ENCODE assay signal across 18 mouse cellular contexts in the genomic region with DNA sequence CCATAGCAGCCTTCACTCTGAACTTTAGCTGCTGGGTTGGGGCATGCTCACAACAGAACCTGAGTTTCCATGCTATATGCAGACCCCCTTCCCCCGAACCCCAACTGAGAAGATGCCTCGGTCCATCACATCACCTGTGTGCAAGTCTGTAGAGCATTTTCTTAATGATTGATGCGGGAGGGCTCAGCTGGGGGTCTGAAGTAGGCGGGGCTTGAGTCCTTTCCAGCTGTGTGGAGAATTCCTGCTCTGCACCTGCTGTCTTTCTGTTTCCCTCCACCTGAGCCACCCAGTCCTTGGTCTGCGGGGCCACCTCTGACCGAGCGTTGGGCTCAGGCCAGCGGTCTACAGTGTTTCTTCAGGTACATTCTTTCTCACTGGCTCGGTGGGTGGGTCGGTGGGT. TPM values are rescaled to one million over a fixed set of nuclear protein-coding genes. Genes with fewer than 3 reads are reported as not detected.
A peak's percentile ranks its signal among the peaks of the same experiment; 100 is the strongest.
DNase-seq lines count a peak whose midpoint lies in the region; ATAC-seq and TF ChIP-seq lines count a peak whose summit lies in the region.
"Had no signal": no experiment of that assay in that cellular context is flagged by ENCODE, and none has a peak within 500 bp of the region (broad histone marks: within the 10 kb centered on the region; RNA-seq: fewer than 3 reads in every experiment).

A gene (plus strand): TSS at position 301 of the 400 bp plus-strand sequence.

- H3K36me3 ChIP-seq in heart, embryonic 13.5 days = no peaks in the 10 kb centered on the region
- no peaks in the 10 kb centered on the region for H3K36me3 ChIP-seq in heart, embryonic 11.5 days (ENCODE audit: control insufficient read depth, insufficient read depth, low read length)
- H3K36me3 ChIP-seq in kidney, embryonic 15.5 days = no peaks in the 10 kb centered on the region
- no peaks in the 10 kb centered on the region for H3K36me3 ChIP-seq in intestine, postnatal 0 days (ENCODE audit: control insufficient read depth, insufficient read depth)
- H3K36me3 ChIP-seq: limb, embryonic 15.5 days had no signal

- no peak for ATAC-seq in heart, embryonic 13.5 days (ENCODE audit: extremely low read depth, insufficient number of reproducible peaks, low FRiP score, low TSS enrichment)
- ATAC-seq in heart, embryonic 11.5 days (replicated peaks; ENCODE audit: insufficient number of reproducible peaks, low FRiP score, low TSS enrichment) = no peak
- ATAC-seq in kidney, embryonic 15.5 days (replicated peaks; ENCODE audit: low FRiP score) = no peak
- no peak for ATAC-seq in intestine, postnatal 0 days
- ATAC-seq: activated CD4-positive, CD25-positive, alpha-beta regulatory T cell, adult 4 months had no signal

- TF ChIP-seq POLR2A in cortical plate, adult 2 months (IDR thresholded peaks at IDR 0.05; ENCODE audit: extremely low read depth, insufficient read depth, low read length) = no peak

- no peak for DNase-seq in kidney, adult 9 months
- no peak for DNase-seq in cerebellum, adult 9-10 months
- DNase-seq in gastrocnemius, postnatal 4 days (ENCODE audit: low spot score in 2 of 2) = no peak
- DNase-seq: cerebellum, adult 11-12 months; gastrocnemius, postnatal 14 days; kidney, postnatal 25 days; lung, adult 2 months; retina, postnatal 1 day; spleen, adult 18-20 months had no signal

- 0 out of 2 replicates have a peak within 1 kb of the TSS, but pooled peaks have one; percentile 2 for H3K4me3 ChIP-seq in heart, embryonic 13.5 days
- no peak within 1 kb of the TSS for H3K4me3 ChIP-seq in heart, embryonic 11.5 days (ENCODE audit: low read depth, low read length)
- peak within 1 kb of the TSS; percentile 15; the same call in 1 of the 2 replicates for H3K4me3 ChIP-seq in kidney, embryonic 15.5 days (replicated peaks)
- H3K4me3 ChIP-seq in cortical plate, adult 2 months (ENCODE audit: insufficient read depth, low read length) = peak within 1 kb of the TSS; percentile 12; the same call in 1 of the 2 replicates
- no peak within 1 kb of the TSS for H3K4me3 ChIP-seq in intestine, postnatal 0 days (ENCODE audit: low read depth, low read length)
- H3K4me3 ChIP-seq: limb, embryonic 15.5 days had no signal

- peaks cover 51% of the 10 kb centered on the region for H3K27me3 ChIP-seq in heart, embryonic 13.5 days (replicated peaks)
- peaks cover 35% of the 10 kb centered on the region for H3K27me3 ChIP-seq in heart, embryonic 11.5 days (ENCODE audit: control insufficient read depth, insufficient read depth, low read length)
- H3K27me3 ChIP-seq in kidney, embryonic 15.5 days = peaks cover 43% of the 10 kb centered on the region
- H3K27me3 ChIP-seq in intestine, postnatal 0 days (replicated peaks; ENCODE audit: control insufficient read depth, insufficient read depth, low read length) = peaks cover 16% of the 10 kb centered on the region

- H3K4me2 ChIP-seq in heart, embryonic 13.5 days = 0 out of 2 replicates have a peak within 1 kb of the TSS, but pooled peaks have one; percentile 16
- no peak within 1 kb of the TSS for H3K4me2 ChIP-seq in heart, embryonic 11.5 days
- H3K4me2 ChIP-seq in kidney, embryonic 15.5 days = peak within 1 kb of the TSS; percentile 50
- H3K4me2 ChIP-seq in intestine, postnatal 0 days (replicated peaks; ENCODE audit: low read depth) = peak within 1 kb of the TSS; percentile 35; the same call in 1 of the 2 replicates
- H3K4me2 ChIP-seq: limb, embryonic 15.5 days had no signal

- TF ChIP-seq CTCF in cortical plate, adult 2 months (IDR thresholded peaks at IDR 0.05; ENCODE audit: extremely low read depth, insufficient read depth, low read length) = no peak
- no peak for TF ChIP-seq CTCF in intestine, postnatal 0 days (IDR thresholded peaks at IDR 0.05; ENCODE audit: low read depth)

- no peak within 1 kb of the TSS for H3K9ac ChIP-seq in heart, embryonic 13.5 days
- H3K9ac ChIP-seq in heart, embryonic 11.5 days (ENCODE audit: low read depth, low read length) = no peak within 1 kb of the TSS
- H3K9ac ChIP-seq in kidney, embryonic 15.5 days = no peak within 1 kb of the TSS
- H3K9ac ChIP-seq in intestine, postnatal 0 days (ENCODE audit: low read depth, low read length) = no peak within 1 kb of the TSS
- H3K9ac ChIP-seq: limb, embryonic 15.5 days had no signal

- no peaks in the 10 kb centered on the region for H3K9me3 ChIP-seq in heart, embryonic 13.5 days
- H3K9me3 ChIP-seq in heart, embryonic 11.5 days (replicated peaks; ENCODE audit: control insufficient read depth, low read length) = no peaks in the 10 kb centered on the region
- no peaks in the 10 kb centered on the region for H3K9me3 ChIP-seq in kidney, embryonic 15.5 days (replicated peaks)
- H3K9me3 ChIP-seq in intestine, postnatal 0 days (ENCODE audit: control insufficient read depth) = no peaks in the 10 kb centered on the region
- H3K9me3 ChIP-seq: limb, embryonic 15.5 days had no signal

- WGBS in heart, embryonic 13.5 days = 30% methylated on average over 10 of the region's 10 CpGs
- WGBS in heart, embryonic 11.5 days (ENCODE audit: insufficient replicate concordance) = 30% methylated on average over 10 of the region's 10 CpGs
- 19% methylated on average over 10 of the region's 10 CpGs for WGBS in kidney, embryonic 15.5 days
- 26% methylated on average over 10 of the region's 10 CpGs for WGBS in intestine, postnatal 0 days

- no peak within 1 kb of the TSS for H3K27ac ChIP-seq in heart, embryonic 13.5 days (replicated peaks)
- no peak within 1 kb of the TSS for H3K27ac ChIP-seq in heart, embryonic 11.5 days (ENCODE audit: low read depth, low read length)
- H3K27ac ChIP-seq in kidney, embryonic 15.5 days = no peak within 1 kb of the TSS
- H3K27ac ChIP-seq in cortical plate, adult 2 months (ENCODE audit: insufficient read depth, low read length) = no peak within 1 kb of the TSS
- H3K27ac ChIP-seq in intestine, postnatal 0 days (ENCODE audit: low read depth, low read length) = no peak within 1 kb of the TSS
- H3K27ac ChIP-seq: limb, embryonic 15.5 days had no signal

- no peaks in the 10 kb centered on the region for H3K4me1 ChIP-seq in heart, embryonic 13.5 days
- H3K4me1 ChIP-seq in heart, embryonic 11.5 days (ENCODE audit: control insufficient read depth, insufficient read depth, low read length) = no peaks in the 10 kb centered on the region
- H3K4me1 ChIP-seq in kidney, embryonic 15.5 days = peaks cover 8% of the 10 kb centered on the region
- H3K4me1 ChIP-seq in cortical plate, adult 2 months (ENCODE audit: control insufficient read depth, insufficient read depth, low read length) = peaks cover 2% of the 10 kb centered on the region; the same call in 1 of the 2 replicates
- no peaks in the 10 kb centered on the region for H3K4me1 ChIP-seq in intestine, postnatal 0 days (replicated peaks; ENCODE audit: control insufficient read depth, insufficient read depth, low read length)

RNA-seq across cellular contexts. Expression of the gene that starts here (rescaled TPM):
- polyA plus RNA-seq in heart, embryonic 13.5 days (2015; fragmentation: Nextera tagmentation; extraction: Ambion mirVana) = 0.62 and 0.71 TPM in 2 replicates
- polyA plus RNA-seq in heart, embryonic 11.5 days (2014; fragmentation: Nextera tagmentation; extraction: Ambion mirVana) = 0.25 and 0.33 TPM in 2 replicates
- polyA plus RNA-seq in kidney, embryonic 15.5 days (2015; fragmentation: Nextera tagmentation; extraction: Ambion mirVana) = 0.62 and 1.2 TPM in 2 replicates
- 3.7 and 4.0 TPM in 2 replicates for polyA plus RNA-seq in cortical plate, adult 2 months (2012; rRNA removed)
- polyA plus RNA-seq in intestine, postnatal 0 days (2015; fragmentation: Nextera tagmentation; extraction: Ambion mirVana) = 5.8 and 6.1 TPM in 2 replicates
- total RNA-seq in gastrocnemius, postnatal 4 days (2021) = 1 to 10 TPM; 3.0 to 5.5 TPM
- total RNA-seq: megakaryocyte progenitor cell, adult 5-6 weeks had no signal
- polyA plus RNA-seq: activated CD4-positive, CD25-positive, alpha-beta regulatory T cell, adult 4 months; forebrain, embryonic 11.5 days had no signal

Comparison
In these comparisons a context has a peak if more than half of its experiments do, and no peak if none do; other contexts are left out.
1. H3K4me3 ChIP-seq: peak in heart, embryonic 13.5 days (single experiment), kidney, embryonic 15.5 days (single experiment) and cortical plate, adult 2 months (single experiment); none in heart, embryonic 11.5 days (single experiment) and intestine, postnatal 0 days (single experiment).